Mouse (Mus musculus) hindlimb bud, embryonic 11.5 days (tissue): ENCODE results near the gene Runx2.

Experiments
- DNase-seq: peaks from one replicate; pipeline ENCODE4 v3.0.0-alpha.2; 2012; ENCODE audit warnings: low read depth, low spot score; ENCODE audit errors: extremely low spot score

Gene Runx2

GRCm38 (mm10) chr17:44546801-44547200 lies 267.8 kb downstream of the Runx2 start:
- no peak for DNase-seq

- no peak for DNase-seq
These were observed 269.3 kb downstream of the Runx2 start for GRCm38 (mm10) chr17:44545141-44545813.

- DNase-seq: no peak
These were observed 271.9 kb downstream of the Runx2 start for GRCm38 (mm10) chr17:44542706-44543105.

GRCm38 (mm10) chr17:44540699-44541098 lies 273.9 kb downstream of the Runx2 start:
- DNase-seq: no peak

- no peak for DNase-seq
These were observed 275.7 kb downstream of the Runx2 start for GRCm38 (mm10) chr17:44538921-44539320.

GRCm38 (mm10) chr17:44530000-44530399 lies 284.6 kb downstream of the Runx2 start:
- no peak for DNase-seq

- no peak for DNase-seq
These were observed 286.0 kb downstream of the Runx2 start for GRCm38 (mm10) chr17:44528617-44529016.

GRCm38 (mm10) chr17:44524146-44524545 lies 290.5 kb downstream of the Runx2 start:
- DNase-seq: no peak

- no peak for DNase-seq
These were observed 291.7 kb downstream of the Runx2 start for GRCm38 (mm10) chr17:44522906-44523305.

GRCm38 (mm10) chr17:44520122-44521075 lies 294.2 kb downstream of the Runx2 start:
- DNase-seq: no peak

- DNase-seq: no peak
These were observed 295.2 kb downstream of the Runx2 start for GRCm38 (mm10) chr17:44519356-44519755.

- DNase-seq: no peak
These were observed 296.4 kb downstream of the Runx2 start for GRCm38 (mm10) chr17:44518156-44518555.

- DNase-seq: no peak
These were observed 306.3 kb downstream of the Runx2 start for GRCm38 (mm10) chr17:44508198-44508715.

- no peak for DNase-seq
These were observed 306.9 kb downstream of the Runx2 start for GRCm38 (mm10) chr17:44507741-44508140.

- peak; percentile 50 for DNase-seq
These were observed 308.1 kb downstream of the Runx2 start for GRCm38 (mm10) chr17:44506524-44506923.

- no peak for DNase-seq
These were observed 309.7 kb downstream of the Runx2 start for GRCm38 (mm10) chr17:44504794-44505317.

- no peak for DNase-seq
These were observed 312.4 kb downstream of the Runx2 start for GRCm38 (mm10) chr17:44502176-44502575.

- DNase-seq: no peak
These were observed 314.2 kb downstream of the Runx2 start for GRCm38 (mm10) chr17:44500306-44500899.

- DNase-seq: no peak
These were observed 324.3 kb downstream of the Runx2 start for GRCm38 (mm10) chr17:44490164-44490794.

GRCm38 (mm10) chr17:44489346-44489745 lies 325.3 kb downstream of the Runx2 start:
- DNase-seq: no peak
